Mouse (Mus musculus) embryonic facial prominence, embryonic 12.5 days (tissue): ENCODE data around the gene Myo16. TPM values are rescaled to one million over a fixed set of nuclear protein-coding genes. Genes with fewer than 3 reads are reported as not detected.

Experiments
- ATAC-seq: fragments of 200-750 bp; cut with Nextera tagmentation; 2 replicates; pipeline ENCODE4 v1.8.0; 2017; ENCODE audit not compliant: insufficient number of reproducible peaks, insufficient read depth, low FRiP score, low TSS enrichment
- H3K27ac ChIP-seq: fragments of 300-500 bp; sonication (generic); 2 replicates; pipeline ENCODE4 v1.5.1; 2016; ENCODE audit warnings: mild to moderate bottlenecking
- H3K27me3 ChIP-seq: fragments of 300-500 bp; sonication (generic); 2 replicates; pipeline ENCODE4 v1.6.1; 2016; ENCODE audit warnings: mild to moderate bottlenecking, moderate library complexity
- H3K36me3 ChIP-seq: fragments of 300-500 bp; sonication (generic); 2 replicates; pipeline ENCODE4 v1.6.1; 2016; ENCODE audit warnings: mild to moderate bottlenecking
- H3K4me1 ChIP-seq: fragments of 300-500 bp; sonication (generic); 2 replicates; pipeline ENCODE4 v1.6.1; 2016
- H3K4me2 ChIP-seq: fragments of 300-500 bp; sonication (generic); replicated peaks from 2 replicates; pipeline ENCODE4 v1.6.1; 2016; ENCODE audit warnings: mild to moderate bottlenecking, moderate library complexity
- H3K4me3 ChIP-seq: fragments of 300-500 bp; sonication (generic); 2 replicates; pipeline ENCODE4 v1.5.1; 2016; ENCODE audit warnings: mild to moderate bottlenecking
- H3K9ac ChIP-seq: fragments of 300-500 bp; sonication (generic); 2 replicates; pipeline ENCODE4 v1.6.1; 2016; ENCODE audit warnings: mild to moderate bottlenecking, moderate library complexity
- H3K9me3 ChIP-seq: fragments of 300-500 bp; sonication (generic); 2 replicates; pipeline ENCODE4 v1.6.1; 2016; ENCODE audit warnings: mild to moderate bottlenecking, moderate library complexity
- whole genome bisulfite sequencing: fragments of 180-500 bp; shearing (Covaris S2); methylation state at CpG from one replicate; pipeline ENCODE4 v1.1.7; 2016; 5-methylcytosine and 5-hydroxymethylcytosine counted together
- polyA plus RNA-seq: library from polyadenylated mRNA; unstranded; fragments of >200 nt; fragmentation: Nextera tagmentation; extraction: Ambion mirVana; gene quantifications from 2 replicates; pipeline ENCODE4 v1.2.1, GENCODE M21; 2016

The Myo16 gene
- polyA plus RNA-seq, 1 experiment from 2014 or later = 0.67 TPM

DNA sequence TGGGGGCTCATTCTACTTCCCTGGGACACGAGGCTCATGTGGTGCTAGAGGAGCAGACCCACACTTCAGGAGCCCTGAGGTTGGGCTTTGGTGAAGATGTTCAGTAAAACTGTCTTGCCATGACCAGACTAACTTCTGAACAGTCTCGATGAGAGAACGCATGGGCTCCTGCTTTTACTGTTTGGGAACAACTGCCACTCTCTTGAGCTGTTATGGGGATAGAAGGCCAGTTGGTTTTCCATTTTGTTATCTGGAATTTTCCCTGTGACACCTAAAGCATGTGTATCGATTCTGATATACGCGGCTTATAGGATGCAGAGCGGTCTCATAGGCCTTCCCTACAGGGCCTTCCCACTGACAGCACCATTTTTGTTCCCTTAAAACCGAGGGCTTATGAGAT is 485.2 kb downstream of the Myo16 start:
- no peaks in the 10 kb centered on the region for H3K4me1 ChIP-seq
- 93% methylated on average over 8 of the region's 8 CpGs for WGBS
- ATAC-seq = no peak
- H3K4me2 ChIP-seq = no peak overlapping the region
- no peak overlapping the region for H3K9ac ChIP-seq
- no peaks in the 10 kb centered on the region for H3K27me3 ChIP-seq
- H3K4me3 ChIP-seq = no peak overlapping the region
- no peaks in the 10 kb centered on the region for H3K9me3 ChIP-seq
- H3K27ac ChIP-seq = no peak overlapping the region
- H3K36me3 ChIP-seq = no peaks in the 10 kb centered on the region

DNA sequence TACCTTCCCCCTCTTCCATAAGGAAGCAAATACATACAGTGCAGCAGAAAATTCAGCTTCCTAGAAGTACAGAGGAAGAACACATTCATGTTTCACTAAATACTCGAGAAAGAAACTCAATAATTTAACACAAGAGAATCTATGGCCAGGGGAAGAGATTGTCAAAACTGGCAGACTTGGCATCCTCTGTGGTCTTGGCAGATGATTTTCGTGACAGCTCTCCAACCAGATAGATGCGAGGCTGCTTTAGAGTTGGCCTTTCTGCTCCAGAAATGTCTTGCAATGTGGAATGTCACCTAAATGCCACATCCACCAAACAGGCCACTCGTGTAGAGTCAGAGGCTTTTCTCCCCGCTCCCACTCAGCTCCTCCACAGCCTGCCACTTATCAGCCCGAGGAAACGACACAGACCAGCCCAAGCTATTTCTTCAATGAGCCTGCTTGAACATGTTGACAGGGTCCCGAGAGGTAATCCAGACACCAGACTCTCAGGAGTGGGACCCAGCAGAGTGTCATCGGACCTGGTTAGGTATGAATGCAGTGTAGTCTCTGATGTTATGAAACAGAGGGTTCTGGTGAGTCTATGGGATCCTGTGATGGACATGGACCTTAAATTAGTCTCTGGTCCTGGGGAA is 486.6 kb downstream of the Myo16 start:
- H3K9ac ChIP-seq = no peak overlapping the region
- no peaks in the 10 kb centered on the region for H3K4me1 ChIP-seq
- no peak overlapping the region for H3K27ac ChIP-seq
- no peaks in the 10 kb centered on the region for H3K27me3 ChIP-seq
- no peaks in the 10 kb centered on the region for H3K36me3 ChIP-seq
- 71% methylated on average over 9 of the region's 9 CpGs for WGBS
- no peak overlapping the region for H3K4me3 ChIP-seq
- ATAC-seq = no peak
- H3K4me2 ChIP-seq = no peak overlapping the region
- no peaks in the 10 kb centered on the region for H3K9me3 ChIP-seq

DNA sequence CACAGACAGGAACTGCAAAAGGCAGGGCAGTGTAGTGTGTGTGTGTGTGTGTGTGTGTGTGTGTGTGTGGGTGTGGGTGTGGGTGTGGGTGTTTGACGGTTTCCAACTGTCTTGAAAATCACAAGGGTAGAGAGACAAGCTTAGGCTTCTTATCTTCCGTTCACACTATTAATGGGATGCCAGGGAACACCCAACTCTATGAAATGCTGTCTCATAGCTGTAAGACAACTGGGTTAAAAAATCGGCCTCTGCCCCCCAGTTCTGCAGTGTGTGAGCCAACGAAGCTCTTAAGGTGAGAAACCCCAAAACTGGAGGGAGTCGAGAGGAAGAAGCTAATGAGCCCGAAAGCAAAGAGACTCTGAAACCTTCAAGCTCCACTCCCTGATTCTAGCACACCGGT is 487.1 kb downstream of the Myo16 start:
- Histone ChIP-seq H3K36me3 (no peaks in the 10 kb centered on the region), H3K27me3 (no peaks in the 10 kb centered on the region), H3K27ac (no peak overlapping the region), H3K9ac (no peak overlapping the region), H3K4me2 (no peak overlapping the region), H3K9me3 (no peaks in the 10 kb centered on the region), H3K4me3 (no peak overlapping the region), H3K4me1 (no peaks in the 10 kb centered on the region)
- WGBS = 84% methylated on average over 7 of the region's 7 CpGs
- no peak for ATAC-seq

DNA sequence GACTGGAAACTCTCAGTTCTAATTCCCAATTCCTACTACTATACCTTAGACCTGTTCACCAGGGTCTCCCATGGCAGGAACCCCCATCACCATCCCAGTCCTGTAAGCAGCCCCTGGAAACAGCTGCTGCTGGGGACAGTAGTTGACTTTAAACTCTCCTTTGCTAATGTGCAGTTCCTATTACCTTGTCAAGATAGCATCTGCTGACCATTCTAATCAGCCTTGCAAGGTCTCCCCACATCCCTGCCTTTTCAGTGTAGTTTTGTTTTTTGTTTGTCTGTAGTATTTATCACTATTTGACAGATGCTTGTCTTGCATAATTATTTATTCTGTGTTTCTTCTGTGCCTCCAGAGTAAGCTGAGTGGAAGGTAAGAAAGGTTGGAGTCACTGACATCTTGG is 487.6 kb downstream of the Myo16 start:
- Histone ChIP-seq H3K4me3 (no peak overlapping the region), H3K9ac (no peak overlapping the region), H3K27ac (no peak overlapping the region), H3K4me1 (no peaks in the 10 kb centered on the region), H3K4me2 (no peak overlapping the region), H3K9me3 (no peaks in the 10 kb centered on the region), H3K27me3 (no peaks in the 10 kb centered on the region), H3K36me3 (no peaks in the 10 kb centered on the region)
- no peak for ATAC-seq

DNA sequence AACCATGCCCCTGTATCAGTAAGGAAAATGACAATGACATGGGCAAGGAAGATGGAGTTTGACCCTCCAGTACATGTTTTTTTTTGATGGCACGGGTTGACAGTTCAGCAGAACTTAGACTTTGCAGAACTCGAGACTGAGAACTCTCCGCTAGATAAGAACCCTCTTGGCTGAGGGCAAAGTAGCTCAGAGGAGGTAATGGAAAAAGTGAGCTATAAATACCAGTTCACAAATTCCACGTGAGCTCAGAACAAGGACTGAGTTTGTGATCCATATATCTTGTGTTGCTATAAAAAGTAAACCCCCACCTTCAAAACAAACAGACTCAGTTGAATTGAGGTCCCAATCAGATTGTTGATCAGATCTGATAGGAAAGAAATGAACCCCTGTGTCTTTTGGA is 489.5 kb downstream of the Myo16 start:
- H3K36me3 ChIP-seq = no peaks in the 10 kb centered on the region
- H3K4me3 ChIP-seq = no peak overlapping the region
- H3K4me1 ChIP-seq = no peaks in the 10 kb centered on the region
- no peak overlapping the region for H3K27ac ChIP-seq
- no peaks in the 10 kb centered on the region for H3K9me3 ChIP-seq
- 81% methylated on average over 4 of the region's 4 CpGs for WGBS
- no peaks in the 10 kb centered on the region for H3K27me3 ChIP-seq
- no peak overlapping the region for H3K9ac ChIP-seq
- H3K4me2 ChIP-seq = no peak overlapping the region
- no peak for ATAC-seq

DNA sequence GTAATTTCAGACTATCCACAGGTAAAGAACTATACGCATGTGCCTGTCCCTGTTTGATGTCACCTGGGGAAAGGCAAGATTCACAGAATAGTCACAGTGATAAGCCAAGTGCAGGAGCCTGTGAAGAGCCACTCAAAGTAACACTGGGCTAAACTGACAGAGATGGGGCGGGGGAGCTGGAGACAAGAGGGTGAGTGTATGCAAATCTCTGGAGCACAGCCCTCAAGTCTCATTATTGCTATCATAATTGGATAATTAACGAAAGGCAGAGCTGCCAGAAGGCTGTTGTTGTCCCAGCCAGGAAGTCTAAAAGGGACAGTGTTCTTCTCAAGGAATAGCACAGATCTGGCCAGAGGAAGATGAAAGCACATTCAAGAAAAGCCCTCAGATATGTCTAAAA is 490.8 kb downstream of the Myo16 start:
- no peaks in the 10 kb centered on the region for H3K27me3 ChIP-seq
- H3K36me3 ChIP-seq = no peaks in the 10 kb centered on the region
- no peak for ATAC-seq
- no peak overlapping the region for H3K27ac ChIP-seq
- no peak overlapping the region for H3K9ac ChIP-seq
- no peak overlapping the region for H3K4me3 ChIP-seq
- no peaks in the 10 kb centered on the region for H3K9me3 ChIP-seq
- H3K4me1 ChIP-seq = no peaks in the 10 kb centered on the region
- no peak overlapping the region for H3K4me2 ChIP-seq
- WGBS = 50% methylated on average over 3 of the region's 3 CpGs

DNA sequence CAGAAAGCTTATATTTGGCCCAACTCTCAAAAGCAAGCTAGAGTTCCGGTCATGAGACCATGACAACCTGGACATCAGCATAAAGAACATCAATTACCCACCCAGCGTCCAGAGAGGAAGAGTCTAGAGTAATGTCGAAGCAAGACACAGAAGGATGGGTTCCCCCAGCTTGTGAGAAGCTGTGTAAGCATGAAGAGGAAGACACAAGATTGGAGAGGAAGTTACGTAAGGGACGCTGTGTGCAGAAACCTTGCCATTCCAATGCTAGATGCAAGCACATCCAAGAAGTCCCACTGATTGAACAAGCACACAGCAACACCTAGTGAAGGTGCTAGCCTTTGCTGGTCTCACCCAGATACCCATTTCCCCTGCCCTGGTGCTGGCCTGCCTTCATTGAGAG is 492.0 kb downstream of the Myo16 start:
- no peaks in the 10 kb centered on the region for H3K27me3 ChIP-seq
- H3K4me1 ChIP-seq = no peaks in the 10 kb centered on the region
- H3K36me3 ChIP-seq = no peaks in the 10 kb centered on the region
- no peak overlapping the region for H3K4me2 ChIP-seq
- no peak overlapping the region for H3K9ac ChIP-seq
- H3K9me3 ChIP-seq = no peaks in the 10 kb centered on the region
- no peak overlapping the region for H3K27ac ChIP-seq
- WGBS = 93% methylated on average over 5 of the region's 5 CpGs
- ATAC-seq = no peak
- H3K4me3 ChIP-seq = no peak overlapping the region

DNA sequence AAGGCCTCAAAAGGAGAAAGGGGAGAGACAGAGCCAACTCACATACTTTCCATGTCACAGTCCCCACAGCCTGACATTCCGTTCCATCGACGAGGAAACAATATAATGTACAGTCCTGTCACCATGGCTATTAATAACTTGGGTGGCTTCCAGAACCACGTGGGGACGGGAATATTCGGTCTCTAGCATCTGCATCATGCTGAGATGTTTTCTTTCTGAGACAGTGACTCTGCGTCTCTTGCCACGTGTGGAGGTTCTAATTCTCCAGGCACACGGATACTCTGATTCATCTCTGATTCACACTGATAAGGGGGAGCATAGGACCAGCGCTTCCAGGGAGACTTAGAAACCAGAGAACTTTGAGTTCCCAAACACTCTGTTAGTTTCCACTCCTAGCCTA is 492.8 kb downstream of the Myo16 start:
- Histone ChIP-seq H3K4me1 (peaks cover 1% of the 10 kb centered on the region; the same call in 1 of the 2 replicates), H3K9ac (no peak overlapping the region), H3K4me3 (no peak overlapping the region), H3K27ac (no peak overlapping the region), H3K36me3 (no peaks in the 10 kb centered on the region), H3K4me2 (no peak overlapping the region), H3K9me3 (no peaks in the 10 kb centered on the region), H3K27me3 (no peaks in the 10 kb centered on the region)
- no peak for ATAC-seq
- WGBS = 76% methylated on average over 10 of the region's 10 CpGs

DNA sequence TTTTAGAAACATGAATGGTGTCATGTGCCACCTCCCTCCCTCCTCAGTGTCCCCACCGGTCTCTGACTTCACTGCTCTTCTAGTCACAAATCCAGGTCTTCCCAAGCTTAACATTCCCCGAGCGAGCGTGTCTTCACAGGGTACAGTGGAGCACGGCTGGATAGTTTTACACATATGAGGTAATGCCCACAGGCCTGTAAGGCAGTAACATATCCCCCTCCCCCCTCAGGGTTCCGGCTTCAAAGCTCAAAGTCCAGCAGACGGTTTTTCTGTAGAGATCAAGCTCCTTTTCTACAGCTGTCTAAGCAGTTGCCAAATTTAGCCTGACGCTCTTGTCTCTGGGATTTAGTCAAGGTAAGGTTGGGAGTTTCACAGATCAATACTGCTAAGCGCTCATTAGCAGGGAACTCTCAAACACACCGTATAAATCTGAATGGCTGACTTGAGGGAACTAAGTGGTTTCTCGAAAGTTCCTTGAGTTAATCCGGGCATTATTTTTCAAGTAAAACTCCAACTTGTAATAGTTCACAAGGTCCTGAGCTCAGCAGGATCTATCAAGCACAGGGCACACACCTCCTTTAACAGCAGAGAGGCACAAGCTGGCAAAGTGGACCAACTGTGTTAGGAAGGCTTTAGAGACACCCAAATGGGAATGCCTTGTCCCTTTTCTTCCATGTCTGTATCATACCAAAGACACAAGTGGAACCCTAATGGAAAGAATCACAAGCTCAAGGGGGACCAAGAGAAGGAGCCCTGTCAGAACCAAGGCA is 498.0 kb downstream of the Myo16 start:
- peaks cover 8% of the 10 kb centered on the region; the same call in 1 of the 2 replicates for H3K4me1 ChIP-seq
- H3K27ac ChIP-seq = no peak overlapping the region; the same call in 1 of the 2 replicates
- H3K9ac ChIP-seq = no peak overlapping the region
- H3K4me2 ChIP-seq = no peak overlapping the region
- no peak overlapping the region for H3K4me3 ChIP-seq
- 74% methylated on average over 12 of the region's 12 CpGs for WGBS
- H3K9me3 ChIP-seq = no peaks in the 10 kb centered on the region
- no peak for ATAC-seq
- no peaks in the 10 kb centered on the region for H3K36me3 ChIP-seq
- no peaks in the 10 kb centered on the region for H3K27me3 ChIP-seq

DNA sequence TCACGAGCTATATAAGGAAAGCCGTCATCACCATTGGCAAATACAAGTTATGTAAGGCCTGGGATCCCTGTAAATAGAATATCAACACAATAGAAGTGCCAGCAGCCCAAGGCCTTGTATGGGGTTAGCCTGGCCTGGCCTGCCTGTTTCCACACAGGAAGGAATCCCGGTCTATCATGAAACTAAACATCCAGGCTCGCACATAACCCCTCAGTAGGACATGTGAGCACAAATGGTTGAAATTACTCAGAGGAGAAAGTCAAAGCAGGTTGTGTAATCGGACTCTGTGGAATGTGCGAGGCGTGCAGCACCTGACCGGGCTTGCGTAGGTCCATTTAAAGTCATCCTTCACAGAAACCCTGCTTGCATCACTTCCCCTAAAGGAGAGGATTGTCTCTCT is 499.6 kb downstream of the Myo16 start:
- Histone ChIP-seq H3K4me2 (no peak overlapping the region), H3K9ac (no peak overlapping the region), H3K4me3 (no peak overlapping the region), H3K36me3 (no peaks in the 10 kb centered on the region), H3K27me3 (no peaks in the 10 kb centered on the region), H3K9me3 (no peaks in the 10 kb centered on the region), H3K27ac (no peak overlapping the region), H3K4me1 (peaks cover 8% of the 10 kb centered on the region; the same call in 1 of the 2 replicates)
- 60% methylated on average over 9 of the region's 9 CpGs for WGBS
- no peak for ATAC-seq

DNA sequence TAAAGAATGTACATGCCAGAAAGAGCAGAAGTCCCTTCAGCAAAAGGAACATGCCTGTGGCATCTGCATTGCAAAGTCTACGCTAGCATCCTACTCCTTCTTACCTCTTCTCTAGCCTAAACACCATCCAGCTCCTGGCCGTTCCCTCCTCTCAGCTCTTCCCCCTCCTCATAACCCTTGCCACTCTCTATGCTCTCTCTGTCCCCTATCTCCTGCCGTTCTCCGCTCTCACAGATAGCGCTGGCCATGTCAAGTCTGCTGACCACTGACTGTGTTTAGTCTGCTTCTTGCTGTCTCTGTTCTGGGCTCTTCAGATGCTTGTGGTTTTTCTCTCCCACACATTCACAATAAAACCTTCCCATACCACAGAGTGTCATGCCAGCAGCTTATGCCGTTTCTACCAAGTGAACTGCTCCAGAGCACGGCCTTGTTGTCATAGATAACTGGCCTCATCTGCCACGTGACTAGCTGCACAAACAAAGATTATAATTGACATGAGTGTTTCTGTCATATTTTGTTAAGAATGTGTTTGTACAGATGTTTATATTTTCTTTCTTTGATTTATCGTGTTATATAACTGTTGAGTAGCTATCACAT is 501.3 kb downstream of the Myo16 start:
- no peak overlapping the region for H3K27ac ChIP-seq
- H3K27me3 ChIP-seq = no peaks in the 10 kb centered on the region
- H3K36me3 ChIP-seq = no peaks in the 10 kb centered on the region
- no peak overlapping the region for H3K9ac ChIP-seq
- H3K4me2 ChIP-seq = no peak overlapping the region
- H3K9me3 ChIP-seq = no peaks in the 10 kb centered on the region
- no peak for ATAC-seq
- 81% methylated on average over 9 of the region's 9 CpGs for WGBS
- H3K4me1 ChIP-seq = peaks cover 8% of the 10 kb centered on the region; the same call in 1 of the 2 replicates
- H3K4me3 ChIP-seq = no peak overlapping the region
